Mouse (Mus musculus): Measurements from ENCODE around the gene Gm39653. TPM values are rescaled to one million over a fixed set of nuclear protein-coding genes. Genes with fewer than 3 reads are reported as not detected.

Gene Gm39653
- polyA plus RNA-seq (2015; fragmentation: Nextera tagmentation; extraction: Ambion mirVana), result not detected in 2 replicates

GRCm38 (mm10) chr1:63615668-63616067, at the start of gene Gm39653:
Gene Gm39653 (plus strand): TSS chr1:63615968.
- no peak within 1 kb of the TSS for H3K4me3 ChIP-seq (ENCODE audit: low read length)
- H3K9me3 ChIP-seq (ENCODE audit: low read length), result no peaks in the 10 kb centered on the region
- H3K27me3 ChIP-seq (ENCODE audit: insufficient read depth, low read length), result no peaks in the 10 kb centered on the region
- ATAC-seq (ENCODE audit: low FRiP score, low TSS enrichment), result no peak
- H3K4me1 ChIP-seq (ENCODE audit: insufficient read depth, low read length), result no peaks in the 10 kb centered on the region
- H3K4me2 ChIP-seq (replicated peaks; ENCODE audit: low read depth, low read length), result no peak within 1 kb of the TSS
- no peak within 1 kb of the TSS for H3K9ac ChIP-seq (replicated peaks; ENCODE audit: low read length)
- WGBS, result 84% methylated on average over 3 of the region's 3 CpGs
- H3K27ac ChIP-seq (ENCODE audit: low read length), result no peak within 1 kb of the TSS
- H3K36me3 ChIP-seq (ENCODE audit: insufficient read depth, low read length), result no peaks in the 10 kb centered on the region

GRCm38 (mm10) chr1:63566501-63566900, 49.3 kb upstream of the Gm39653 start:
- no peak for ATAC-seq (ENCODE audit: low FRiP score, low TSS enrichment)
- Histone ChIP-seq H3K27ac (ENCODE audit: low read length) (no peak overlapping the region), H3K4me1 (ENCODE audit: insufficient read depth, low read length) (no peaks in the 10 kb centered on the region), H3K9me3 (ENCODE audit: low read length) (no peaks in the 10 kb centered on the region), H3K4me2 (replicated peaks; ENCODE audit: low read depth, low read length) (no peak overlapping the region), H3K27me3 (ENCODE audit: insufficient read depth, low read length) (no peaks in the 10 kb centered on the region), H3K9ac (replicated peaks; ENCODE audit: low read length) (no peak overlapping the region), H3K36me3 (ENCODE audit: insufficient read depth, low read length) (no peaks in the 10 kb centered on the region), H3K4me3 (ENCODE audit: low read length) (no peak overlapping the region)
- 33% methylated on average over 7 of the region's 7 CpGs for WGBS

- no peaks in the 10 kb centered on the region for H3K9me3 ChIP-seq (ENCODE audit: low read length)
- H3K9ac ChIP-seq (replicated peaks; ENCODE audit: low read length), result no peak overlapping the region
- no peaks in the 10 kb centered on the region for H3K36me3 ChIP-seq (ENCODE audit: insufficient read depth, low read length)
- no peak overlapping the region for H3K4me3 ChIP-seq (ENCODE audit: low read length)
- no peak overlapping the region for H3K4me2 ChIP-seq (replicated peaks; ENCODE audit: low read depth, low read length)
- H3K27ac ChIP-seq (ENCODE audit: low read length), result no peak overlapping the region
- no peaks in the 10 kb centered on the region for H3K27me3 ChIP-seq (ENCODE audit: insufficient read depth, low read length)
- no peaks in the 10 kb centered on the region for H3K4me1 ChIP-seq (ENCODE audit: insufficient read depth, low read length)
- no peak for ATAC-seq (ENCODE audit: low FRiP score, low TSS enrichment)
- 55% methylated on average over 4 of the region's 4 CpGs for WGBS
Observed at GRCm38 (mm10) chr1:63567031-63567430, 48.7 kb upstream of the Gm39653 start.

DNA sequence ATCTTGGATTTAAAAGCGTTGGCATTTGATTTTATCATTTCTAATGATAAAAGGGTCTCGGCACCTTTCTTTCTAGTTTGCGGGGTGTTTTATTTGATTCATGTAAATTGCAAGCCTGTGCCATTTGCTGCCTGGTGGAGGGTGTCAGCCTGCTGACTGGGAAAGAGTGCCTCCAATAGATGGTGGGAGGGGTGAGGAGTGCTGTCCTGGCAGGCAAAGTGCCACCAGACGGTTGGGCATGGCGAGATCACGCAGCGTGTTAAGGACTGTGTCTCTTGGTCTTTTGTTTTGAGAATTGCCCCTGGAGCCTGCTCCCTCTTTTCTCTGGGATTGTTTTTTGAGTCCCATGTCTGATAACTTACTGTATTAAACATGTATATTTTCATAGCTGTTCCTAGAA, 43.5 kb upstream of the Gm39653 start:
- ATAC-seq (ENCODE audit: low FRiP score, low TSS enrichment), result no peak
- H3K9ac ChIP-seq (replicated peaks; ENCODE audit: low read length), result no peak overlapping the region
- H3K36me3 ChIP-seq (ENCODE audit: insufficient read depth, low read length), result no peaks in the 10 kb centered on the region
- no peak overlapping the region for H3K4me2 ChIP-seq (replicated peaks; ENCODE audit: low read depth, low read length)
- H3K27ac ChIP-seq (ENCODE audit: low read length), result no peak overlapping the region
- H3K4me1 ChIP-seq (ENCODE audit: insufficient read depth, low read length), result no peaks in the 10 kb centered on the region
- 66% methylated on average over 7 of the region's 7 CpGs for WGBS
- no peak overlapping the region for H3K4me3 ChIP-seq (ENCODE audit: low read length)
- no peaks in the 10 kb centered on the region for H3K9me3 ChIP-seq (ENCODE audit: low read length)
- no peaks in the 10 kb centered on the region for H3K27me3 ChIP-seq (ENCODE audit: insufficient read depth, low read length)

DNA sequence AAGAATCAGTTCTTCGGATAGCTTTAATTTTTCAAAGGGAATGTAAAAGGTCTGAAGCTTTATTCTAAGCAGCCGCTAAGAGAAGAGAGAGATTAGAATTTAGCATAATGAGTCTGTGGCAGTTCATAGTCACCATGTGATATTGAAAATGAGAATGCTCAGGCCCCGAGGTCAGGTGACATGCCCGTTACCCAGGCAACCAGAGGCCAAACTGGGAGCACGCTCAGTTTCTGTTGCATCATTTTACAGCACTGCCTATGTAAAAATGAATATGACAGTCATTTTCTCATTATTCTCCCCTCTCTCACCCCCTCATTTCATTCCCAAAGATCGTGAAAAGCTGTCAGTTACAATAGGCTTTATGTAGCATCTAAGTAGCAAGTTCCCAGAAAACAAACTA, 42.3 kb upstream of the Gm39653 start:
- H3K9ac ChIP-seq (replicated peaks; ENCODE audit: low read length), result no peak overlapping the region
- ATAC-seq (ENCODE audit: low FRiP score, low TSS enrichment), result no peak
- no peak overlapping the region for H3K27ac ChIP-seq (ENCODE audit: low read length)

DNA sequence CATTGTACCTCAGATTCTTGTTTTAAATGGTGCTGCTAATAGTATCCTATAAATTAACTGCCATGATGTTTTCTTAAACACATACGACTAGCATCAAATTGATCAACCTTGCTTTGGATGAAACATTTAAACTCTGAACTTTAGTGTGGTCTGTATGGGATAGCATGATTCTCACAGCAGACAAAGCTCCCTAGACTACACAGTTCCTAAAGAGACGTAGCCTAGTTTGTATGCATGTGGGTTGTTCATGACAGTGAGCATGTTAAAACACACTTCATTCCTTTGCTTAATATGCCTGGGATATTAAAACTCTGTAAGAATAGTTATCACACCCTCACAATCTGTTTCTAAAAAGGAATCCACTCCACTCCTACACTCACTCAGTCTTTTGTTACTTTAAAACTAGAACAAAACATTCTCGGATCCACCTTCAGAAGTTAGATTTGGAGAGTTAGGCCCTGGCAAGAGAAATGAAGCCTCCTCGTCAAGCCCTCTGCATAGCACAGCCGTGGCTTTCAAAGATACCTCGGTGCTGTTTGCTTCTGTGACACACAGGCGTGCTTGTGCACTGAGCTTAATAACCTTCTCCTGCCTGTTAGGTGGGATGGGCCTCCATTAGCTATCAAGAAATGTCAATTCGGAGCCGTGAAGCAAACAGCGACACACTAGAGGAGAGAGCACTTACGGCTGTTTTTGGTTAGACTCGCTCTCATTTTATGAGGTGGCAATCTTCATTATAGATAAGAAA, 41.7 kb upstream of the Gm39653 start:
- H3K4me3 ChIP-seq (ENCODE audit: low read length), result no peak overlapping the region
- no peak overlapping the region for H3K4me2 ChIP-seq (replicated peaks; ENCODE audit: low read depth, low read length)
- no peaks in the 10 kb centered on the region for H3K4me1 ChIP-seq (ENCODE audit: insufficient read depth, low read length)
- no peaks in the 10 kb centered on the region for H3K27me3 ChIP-seq (ENCODE audit: insufficient read depth, low read length)
- H3K36me3 ChIP-seq (ENCODE audit: insufficient read depth, low read length), result no peaks in the 10 kb centered on the region
- 57% methylated on average over 12 of the region's 12 CpGs for WGBS
- no peak for ATAC-seq (ENCODE audit: low FRiP score, low TSS enrichment)
- H3K9ac ChIP-seq (replicated peaks; ENCODE audit: low read length), result no peak overlapping the region
- no peaks in the 10 kb centered on the region for H3K9me3 ChIP-seq (ENCODE audit: low read length)
- H3K27ac ChIP-seq (ENCODE audit: low read length), result no peak overlapping the region

More for the DNA sequence above, 42.3 kb upstream of the Gm39653 start:
- Histone ChIP-seq H3K4me2 (replicated peaks; ENCODE audit: low read depth, low read length) (no peak overlapping the region), H3K36me3 (ENCODE audit: insufficient read depth, low read length) (no peaks in the 10 kb centered on the region), H3K9me3 (ENCODE audit: low read length) (no peaks in the 10 kb centered on the region), H3K4me1 (ENCODE audit: insufficient read depth, low read length) (no peaks in the 10 kb centered on the region), H3K27me3 (ENCODE audit: insufficient read depth, low read length) (no peaks in the 10 kb centered on the region), H3K4me3 (ENCODE audit: low read length) (no peak overlapping the region)
- WGBS, result 66% methylated on average over 6 of the region's 6 CpGs

DNA sequence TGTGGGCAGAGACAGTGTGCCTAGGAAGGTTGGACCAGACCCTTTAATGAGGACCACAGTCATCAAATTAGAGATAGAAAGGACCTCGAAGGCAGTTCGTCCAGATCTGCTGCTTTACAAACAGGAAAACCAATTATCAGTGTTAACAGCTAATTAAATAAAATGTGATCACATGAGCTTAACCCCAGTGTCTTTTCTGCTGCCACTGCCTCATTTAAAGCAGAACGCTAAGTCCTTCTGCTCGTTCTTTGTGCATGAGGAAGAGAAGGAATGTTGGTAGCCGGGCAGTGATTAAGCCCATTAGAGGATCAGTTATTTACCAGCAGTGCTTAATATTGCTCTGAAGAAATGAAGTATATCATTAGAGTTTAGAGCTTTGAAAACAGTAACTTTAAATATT, 39.0 kb upstream of the Gm39653 start:
- Histone ChIP-seq H3K36me3 (ENCODE audit: insufficient read depth, low read length) (no peaks in the 10 kb centered on the region), H3K4me1 (ENCODE audit: insufficient read depth, low read length) (no peaks in the 10 kb centered on the region), H3K9ac (replicated peaks; ENCODE audit: low read length) (no peak overlapping the region), H3K4me3 (ENCODE audit: low read length) (no peak overlapping the region), H3K27ac (ENCODE audit: low read length) (no peak overlapping the region), H3K9me3 (ENCODE audit: low read length) (no peaks in the 10 kb centered on the region), H3K27me3 (ENCODE audit: insufficient read depth, low read length) (no peaks in the 10 kb centered on the region), H3K4me2 (replicated peaks; ENCODE audit: low read depth, low read length) (no peak overlapping the region)
- no peak for ATAC-seq (ENCODE audit: low FRiP score, low TSS enrichment)
- 76% methylated on average over 5 of the region's 5 CpGs for WGBS

GRCm38 (mm10) chr1:63579153-63579552, 36.6 kb upstream of the Gm39653 start:
- H3K9ac ChIP-seq (replicated peaks; ENCODE audit: low read length), result no peak overlapping the region
- 74% methylated on average over 8 of the region's 8 CpGs for WGBS
- no peak for ATAC-seq (ENCODE audit: low FRiP score, low TSS enrichment)
- no peak overlapping the region for H3K4me2 ChIP-seq (replicated peaks; ENCODE audit: low read depth, low read length)
- no peak overlapping the region for H3K27ac ChIP-seq (ENCODE audit: low read length)
- H3K36me3 ChIP-seq (ENCODE audit: insufficient read depth, low read length), result no peaks in the 10 kb centered on the region
- no peak overlapping the region for H3K4me3 ChIP-seq (ENCODE audit: low read length)
- H3K27me3 ChIP-seq (ENCODE audit: insufficient read depth, low read length), result no peaks in the 10 kb centered on the region
- no peaks in the 10 kb centered on the region for H3K4me1 ChIP-seq (ENCODE audit: insufficient read depth, low read length)
- H3K9me3 ChIP-seq (ENCODE audit: low read length), result no peaks in the 10 kb centered on the region

GRCm38 (mm10) chr1:63586869-63587268, 28.9 kb upstream of the Gm39653 start:
- no peaks in the 10 kb centered on the region for H3K4me1 ChIP-seq (ENCODE audit: insufficient read depth, low read length)
- no peaks in the 10 kb centered on the region for H3K27me3 ChIP-seq (ENCODE audit: insufficient read depth, low read length)
- H3K36me3 ChIP-seq (ENCODE audit: insufficient read depth, low read length), result no peaks in the 10 kb centered on the region
- WGBS, result 82% methylated on average over 7 of the region's 7 CpGs
- no peak overlapping the region for H3K9ac ChIP-seq (replicated peaks; ENCODE audit: low read length)
- H3K4me2 ChIP-seq (replicated peaks; ENCODE audit: low read depth, low read length), result no peak overlapping the region
- no peak overlapping the region for H3K27ac ChIP-seq (ENCODE audit: low read length)
- no peak overlapping the region for H3K4me3 ChIP-seq (ENCODE audit: low read length)
- H3K9me3 ChIP-seq (ENCODE audit: low read length), result no peaks in the 10 kb centered on the region
- no peak for ATAC-seq (ENCODE audit: low FRiP score, low TSS enrichment)

DNA sequence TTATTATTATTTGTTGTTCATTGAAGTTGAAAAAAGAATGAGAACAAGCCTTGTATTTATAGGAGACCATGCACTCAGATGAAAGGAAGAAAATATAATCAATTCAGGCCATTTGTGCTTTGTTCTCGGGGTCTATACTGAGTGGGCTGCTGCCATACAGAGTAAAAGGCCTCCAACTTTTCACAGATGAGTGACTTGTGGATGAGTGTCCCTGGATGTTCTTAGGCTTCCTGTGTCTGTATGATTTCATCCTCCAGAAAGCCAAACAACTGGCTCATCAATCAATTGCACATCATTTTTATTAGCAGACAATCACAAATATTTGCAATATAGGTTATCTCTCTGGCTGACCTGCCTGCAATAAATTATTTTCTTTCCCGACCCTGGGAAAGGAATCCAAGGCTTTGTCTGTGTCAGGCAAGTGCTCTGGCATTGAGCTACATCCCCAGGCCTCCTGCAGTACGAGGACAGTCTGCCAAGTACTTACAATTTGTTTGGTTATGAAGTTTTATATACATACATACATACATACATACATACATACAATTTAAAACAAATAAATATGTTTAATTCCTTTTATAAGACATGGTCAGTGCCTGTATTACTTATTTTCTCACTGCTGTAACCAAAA, 11.8 kb upstream of the Gm39653 start:
- 0 out of 2 replicates have a peak, but pooled peaks cover 2% of the 10 kb centered on the region for H3K9me3 ChIP-seq (ENCODE audit: low read length)
- H3K4me2 ChIP-seq (replicated peaks; ENCODE audit: low read depth, low read length), result no peak overlapping the region
- H3K27me3 ChIP-seq (ENCODE audit: insufficient read depth, low read length), result no peaks in the 10 kb centered on the region; the same call in 1 of the 2 replicates
- no peak overlapping the region for H3K9ac ChIP-seq (replicated peaks; ENCODE audit: low read length)
- no peak overlapping the region for H3K4me3 ChIP-seq (ENCODE audit: low read length)
- H3K4me1 ChIP-seq (ENCODE audit: insufficient read depth, low read length), result no peaks in the 10 kb centered on the region
- H3K27ac ChIP-seq (ENCODE audit: low read length), result no peak overlapping the region
- no peaks in the 10 kb centered on the region for H3K36me3 ChIP-seq (ENCODE audit: insufficient read depth, low read length)
- WGBS, result 40% methylated on average over 3 of the region's 3 CpGs
- ATAC-seq (ENCODE audit: low FRiP score, low TSS enrichment), result no peak

Data from kidney, embryonic 16.5 days (tissue).